Mouse (Mus musculus) neutrophil, adult 5-6 weeks (primary cell): ENCODE data around the gene P2ry2. TPM values are rescaled to one million over a fixed set of nuclear protein-coding genes. Genes with fewer than 3 reads are reported as not detected.

Experiments used
- ATAC-seq: fragments of 151-379, 151-347 bp; 2 replicates; pipeline ENCODE4 v1.8.0; 2017; ENCODE audit warnings: mild to moderate bottlenecking, moderate TSS enrichment; ENCODE audit not compliant: insufficient number of reproducible peaks, poor library complexity, low FRiP score, severe bottlenecking; ENCODE audit errors: extremely low read depth
- total RNA-seq: library from RNA; stranded (forward); fragments of 200-1000 nt; gene quantifications from 2 replicates; pipeline ENCODE4 v1.2.3, GENCODE M21; 2017

The P2ry2 gene
- 15.5 and 22.1 TPM in 2 replicates for total RNA-seq

DNA sequence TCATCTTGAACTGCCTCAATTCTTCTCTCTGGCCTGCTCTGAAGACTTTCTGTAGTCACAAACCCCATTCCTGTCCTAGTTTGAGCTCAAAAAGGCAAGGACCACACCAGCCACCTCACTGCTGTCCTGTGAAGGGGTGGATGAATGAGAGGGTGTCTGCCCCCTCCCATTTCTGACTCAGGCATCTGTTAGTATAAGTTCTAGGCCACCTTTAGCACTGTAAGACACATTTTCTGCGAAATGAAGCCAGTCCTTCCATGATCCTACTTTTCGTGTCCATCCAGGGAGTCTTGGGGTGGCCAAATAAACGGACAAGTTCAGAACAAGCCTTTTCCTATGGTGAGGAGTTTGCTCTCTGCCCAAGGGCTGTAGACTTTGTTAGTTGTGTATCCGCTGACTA lies at the start of gene P2ry2:
P2ry2 (minus strand) TSS at position 326 of the 400 bp plus-strand sequence.
- no peak for ATAC-seq

DNA sequence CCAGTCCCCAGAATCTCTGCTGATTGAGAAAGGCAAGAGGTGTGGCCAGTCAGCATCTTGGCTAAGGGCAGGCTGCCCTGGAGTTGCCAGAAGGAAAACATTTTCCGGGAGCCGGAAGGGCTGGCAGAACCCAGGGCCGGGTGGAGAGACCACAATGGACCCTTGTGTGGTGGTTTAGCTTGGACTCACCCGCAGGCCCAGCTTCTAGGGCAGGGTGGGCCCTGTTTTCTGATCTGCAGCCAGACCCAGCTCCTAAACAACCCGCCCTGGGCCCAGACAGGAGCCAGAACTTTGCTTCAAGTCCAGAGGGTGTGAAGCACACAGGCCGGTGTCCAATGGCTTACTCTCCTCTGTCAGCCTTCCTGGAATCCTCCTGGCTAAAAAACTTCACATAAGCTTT lies 49.6 kb upstream of the P2ry2 start:
- ATAC-seq = no peak

DNA sequence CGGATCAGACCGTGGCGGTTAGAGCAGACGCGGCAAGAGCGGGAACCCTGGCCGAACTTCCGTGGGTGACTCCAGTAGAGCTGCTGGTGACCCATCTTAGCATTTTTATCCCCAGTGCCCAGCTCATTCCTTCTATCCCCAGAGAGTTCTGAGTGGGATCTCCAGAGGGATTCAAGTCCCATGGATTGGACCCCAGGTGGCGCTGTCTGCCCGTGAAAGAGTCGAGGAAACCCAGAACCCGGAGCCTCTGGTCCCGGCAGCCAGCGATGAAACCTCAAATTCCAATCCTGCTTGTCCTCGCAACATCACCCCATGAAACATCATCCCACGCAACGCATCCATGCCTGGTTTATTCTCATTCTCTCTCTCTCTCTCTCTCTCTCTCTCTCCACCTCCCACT lies 48.7 kb upstream of the P2ry2 start:
- no peak for ATAC-seq

DNA sequence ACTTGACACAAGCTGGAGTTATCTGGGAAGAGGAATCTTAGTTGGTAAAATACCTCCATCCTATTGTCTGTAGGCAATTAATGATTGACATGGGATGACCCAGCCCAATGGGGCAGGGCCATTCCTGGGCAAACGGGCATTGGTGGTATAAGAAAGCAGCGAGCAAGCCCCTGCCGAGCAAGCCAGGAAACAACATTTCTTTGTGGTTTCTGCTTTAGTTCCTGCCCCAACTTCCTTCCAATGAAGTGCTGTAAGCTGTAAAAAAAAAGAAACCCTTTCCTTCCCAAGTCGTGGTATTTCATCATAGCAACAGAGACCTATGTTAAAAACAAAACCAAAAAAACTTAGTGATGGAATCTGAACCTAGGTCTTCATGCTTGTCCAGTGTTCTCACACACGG lies 47.8 kb upstream of the P2ry2 start:
- ATAC-seq = peak; percentile 35; the same call in 1 of the 2 replicates

DNA sequence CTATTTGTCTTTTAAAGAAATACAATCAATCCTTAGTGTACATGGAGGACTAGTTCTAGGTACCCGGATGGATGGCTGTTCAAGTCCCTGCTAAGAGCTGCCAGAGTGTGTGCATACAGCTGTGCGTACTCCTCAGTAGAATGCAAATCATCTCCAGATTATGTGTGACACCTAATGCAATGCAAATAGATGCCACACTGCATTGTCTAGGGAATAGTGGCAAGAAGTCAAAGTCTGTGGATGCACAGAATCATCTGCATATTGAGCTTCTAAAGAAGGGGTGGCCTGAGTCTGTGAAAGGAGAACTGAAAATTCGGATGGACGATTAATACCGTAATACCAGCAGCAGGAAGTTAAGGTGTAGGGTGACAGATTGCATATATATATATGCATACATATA lies 46.5 kb upstream of the P2ry2 start:
- ATAC-seq = peak; percentile 82

DNA sequence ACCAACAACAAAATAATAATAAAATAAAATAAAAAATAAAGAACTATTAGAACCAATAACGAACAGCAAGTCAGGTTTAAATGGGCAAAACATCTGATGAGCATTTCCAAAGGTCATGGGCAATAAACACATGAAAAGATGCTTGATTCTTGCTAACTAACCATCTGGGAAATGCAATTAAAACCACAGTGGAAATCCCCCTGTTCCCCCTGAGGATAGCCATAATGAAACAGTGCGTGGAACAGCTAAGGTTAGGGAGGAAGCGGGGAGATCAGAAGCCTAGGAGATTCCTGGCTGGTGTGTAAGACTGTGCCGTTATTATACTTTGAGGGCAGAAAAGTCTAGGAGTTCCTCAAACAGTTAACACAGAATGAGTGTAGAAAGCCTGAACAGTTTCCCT lies 44.6 kb upstream of the P2ry2 start:
- ATAC-seq = no peak

DNA sequence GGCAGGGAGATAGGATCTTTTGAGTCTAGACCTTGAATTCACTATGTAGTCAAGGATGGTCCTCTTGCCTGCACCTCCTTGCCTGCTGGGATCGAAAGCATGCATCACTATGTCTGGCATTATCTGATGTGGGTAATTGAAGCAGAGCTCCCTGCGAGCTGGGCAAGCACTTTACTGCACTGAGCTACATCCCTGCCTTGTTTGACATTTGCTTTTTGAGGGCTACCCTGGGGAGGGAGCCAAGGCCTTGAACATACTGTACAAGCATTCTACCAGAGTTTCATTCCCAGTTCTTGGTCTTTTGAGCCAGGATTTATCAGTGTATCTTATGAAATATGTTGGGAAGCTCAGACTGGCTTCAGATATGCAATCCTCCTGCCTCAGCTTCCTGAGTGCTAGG lies 40.5 kb upstream of the P2ry2 start:
- no peak for ATAC-seq

DNA sequence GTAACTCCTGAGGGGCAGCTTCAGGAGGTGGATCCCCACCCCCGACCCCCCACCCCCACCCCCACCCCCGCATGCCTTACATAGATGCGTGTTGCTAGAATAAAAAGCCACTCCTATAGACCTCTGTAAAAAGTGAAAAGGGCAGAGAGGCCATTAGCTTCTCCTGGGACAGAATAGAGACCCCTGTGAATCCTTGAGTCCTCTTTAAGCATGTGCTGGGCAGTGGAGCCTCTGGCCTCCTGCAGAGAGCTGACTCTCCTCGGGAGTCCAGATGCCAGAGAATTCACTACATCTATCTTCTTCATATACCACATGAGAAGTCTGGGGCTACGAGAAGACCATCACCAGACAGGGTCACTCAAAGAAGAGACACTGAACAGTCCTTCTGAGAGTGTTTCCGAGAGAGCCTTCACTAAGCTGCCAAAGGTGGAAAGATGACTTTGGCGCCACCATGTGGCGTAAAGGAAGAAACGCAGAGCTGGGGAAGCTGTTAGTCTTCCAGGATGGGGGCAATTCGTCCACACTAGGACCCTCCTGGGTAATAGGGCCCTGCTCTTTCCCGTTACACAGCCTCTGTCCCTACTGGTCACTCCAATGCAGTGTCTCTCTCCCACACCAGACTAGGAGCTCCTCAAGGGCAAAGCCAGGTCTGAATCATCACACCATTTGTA lies 39.0 kb upstream of the P2ry2 start:
- peak; percentile 76 for ATAC-seq

DNA sequence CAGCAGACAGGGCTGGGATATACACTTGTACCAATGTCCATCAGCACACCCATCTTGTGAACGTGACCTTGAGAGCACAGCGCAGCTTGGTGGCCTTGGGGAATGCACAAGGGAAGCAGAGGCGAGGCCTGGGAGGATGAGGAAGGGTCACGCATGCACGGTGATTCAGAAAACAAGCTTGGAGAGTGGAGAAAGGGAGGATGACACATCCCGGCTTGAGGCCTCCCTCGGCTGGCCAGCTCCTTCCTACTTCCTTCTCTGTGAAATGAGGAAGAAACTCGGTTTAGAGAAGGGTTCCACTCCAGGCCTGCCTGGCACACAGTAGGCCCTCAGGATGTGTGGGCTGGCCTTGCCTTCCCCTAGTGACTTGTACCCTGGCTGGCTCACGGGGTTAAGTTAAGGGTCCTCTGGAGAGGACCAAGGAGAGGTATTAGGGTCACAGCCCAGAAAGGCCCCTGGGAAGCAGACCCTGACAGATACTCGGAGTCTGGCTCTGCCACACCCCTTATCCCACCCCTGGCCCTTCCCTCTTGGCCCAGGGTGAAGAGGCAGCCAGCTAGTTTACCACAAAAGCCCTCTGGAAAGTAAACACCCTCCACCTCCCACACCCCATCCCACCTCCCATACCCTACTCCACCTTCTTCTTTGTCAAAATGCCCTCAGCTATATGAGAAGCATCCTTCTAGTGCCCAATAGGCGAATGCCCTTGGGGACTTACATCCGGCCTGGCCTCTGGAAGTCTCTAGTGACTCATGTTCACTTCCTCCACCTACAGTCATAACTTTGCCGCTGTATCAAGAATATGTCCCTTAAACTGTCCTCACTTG lies 38.3 kb upstream of the P2ry2 start:
- ATAC-seq = peak; percentile 59

DNA sequence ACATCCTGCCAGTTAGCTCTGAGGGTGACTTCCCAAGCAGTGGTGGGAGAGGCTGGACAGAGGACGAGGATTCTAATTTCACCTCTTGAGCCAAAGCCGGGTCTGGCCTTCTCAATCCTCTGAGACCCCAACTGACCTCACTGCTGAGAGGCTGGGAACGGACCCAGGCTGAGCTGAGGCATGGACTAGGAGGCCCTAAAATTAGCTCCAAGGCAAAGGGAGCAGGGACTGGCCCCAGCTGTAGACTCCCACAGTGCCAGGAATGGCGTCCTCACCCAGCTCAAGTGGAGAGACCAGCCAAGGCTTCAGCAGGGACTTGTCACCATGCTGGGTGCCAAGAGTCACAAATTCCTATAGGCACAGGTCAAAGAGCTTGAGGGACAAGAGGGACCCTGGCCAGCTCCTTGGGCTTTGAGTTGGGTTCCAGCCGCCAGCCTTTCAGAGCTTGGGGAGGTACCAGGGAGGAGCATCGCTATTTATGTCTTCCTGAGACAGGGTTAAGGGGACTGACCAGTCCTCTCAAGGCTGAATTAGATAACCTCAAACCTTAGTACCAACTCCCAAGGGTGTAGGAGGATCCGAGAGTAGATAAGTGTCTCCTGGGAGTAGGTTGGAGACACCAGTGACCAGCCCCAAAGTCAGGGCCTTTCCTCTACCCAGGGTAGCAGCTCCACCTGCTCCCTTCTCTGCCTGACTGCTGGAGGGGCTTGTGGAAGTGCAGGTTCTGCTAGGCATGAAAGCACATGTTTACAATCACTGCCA lies 36.8 kb upstream of the P2ry2 start:
- no peak for ATAC-seq

DNA sequence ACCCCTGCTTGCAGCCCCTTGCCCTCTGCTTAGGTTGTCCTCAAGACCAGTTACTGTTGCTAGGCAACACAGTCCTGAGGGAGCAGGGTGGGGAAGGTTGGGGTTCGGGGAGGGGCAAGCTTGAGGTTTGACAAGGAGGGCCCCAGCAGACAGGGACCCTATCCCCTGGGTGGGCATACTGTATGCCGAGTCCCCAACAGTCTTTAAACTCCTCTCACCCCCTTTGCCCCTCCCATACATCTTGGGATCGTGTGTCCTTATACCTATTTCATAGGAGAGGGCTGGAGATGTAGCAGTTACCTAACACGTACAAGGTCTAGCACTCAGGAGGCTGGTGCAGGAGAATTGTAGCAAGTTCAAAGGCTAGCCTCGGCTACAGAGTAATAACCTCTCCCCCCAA lies 35.6 kb upstream of the P2ry2 start:
- no peak for ATAC-seq

DNA sequence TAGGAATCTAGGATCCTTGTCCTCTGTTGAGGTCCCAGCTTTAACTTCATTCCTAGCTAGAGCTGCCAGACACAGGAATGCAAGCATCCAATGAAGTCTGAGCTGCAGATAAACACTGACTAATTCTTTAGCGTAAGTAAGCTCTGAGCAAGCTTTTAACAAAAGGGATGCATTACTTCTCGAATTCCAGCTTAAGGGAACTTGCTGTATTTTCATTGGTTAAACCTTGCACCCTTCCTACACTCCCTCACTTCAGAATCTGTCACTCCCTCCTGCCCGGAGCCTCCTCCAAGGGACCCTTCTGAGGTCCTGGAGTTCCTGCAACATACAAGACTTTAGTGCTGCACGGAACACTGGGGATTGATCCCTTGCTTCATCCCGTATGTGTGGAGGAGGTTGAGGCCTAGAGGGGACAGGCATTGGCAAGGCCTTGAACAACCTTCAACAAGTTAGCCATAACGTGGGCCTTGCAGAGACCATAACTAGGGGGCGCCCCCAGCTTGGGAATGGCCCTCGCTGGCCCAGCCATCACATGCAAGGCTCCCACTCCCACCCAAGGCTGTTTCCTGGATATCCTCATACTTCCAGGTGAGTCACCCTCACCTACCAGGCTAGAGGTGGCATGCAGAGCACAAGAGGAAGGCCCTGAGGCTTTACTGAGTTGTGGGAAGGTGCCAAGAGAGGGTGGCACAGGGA lies 31.3 kb upstream of the P2ry2 start:
- ATAC-seq = no peak

DNA sequence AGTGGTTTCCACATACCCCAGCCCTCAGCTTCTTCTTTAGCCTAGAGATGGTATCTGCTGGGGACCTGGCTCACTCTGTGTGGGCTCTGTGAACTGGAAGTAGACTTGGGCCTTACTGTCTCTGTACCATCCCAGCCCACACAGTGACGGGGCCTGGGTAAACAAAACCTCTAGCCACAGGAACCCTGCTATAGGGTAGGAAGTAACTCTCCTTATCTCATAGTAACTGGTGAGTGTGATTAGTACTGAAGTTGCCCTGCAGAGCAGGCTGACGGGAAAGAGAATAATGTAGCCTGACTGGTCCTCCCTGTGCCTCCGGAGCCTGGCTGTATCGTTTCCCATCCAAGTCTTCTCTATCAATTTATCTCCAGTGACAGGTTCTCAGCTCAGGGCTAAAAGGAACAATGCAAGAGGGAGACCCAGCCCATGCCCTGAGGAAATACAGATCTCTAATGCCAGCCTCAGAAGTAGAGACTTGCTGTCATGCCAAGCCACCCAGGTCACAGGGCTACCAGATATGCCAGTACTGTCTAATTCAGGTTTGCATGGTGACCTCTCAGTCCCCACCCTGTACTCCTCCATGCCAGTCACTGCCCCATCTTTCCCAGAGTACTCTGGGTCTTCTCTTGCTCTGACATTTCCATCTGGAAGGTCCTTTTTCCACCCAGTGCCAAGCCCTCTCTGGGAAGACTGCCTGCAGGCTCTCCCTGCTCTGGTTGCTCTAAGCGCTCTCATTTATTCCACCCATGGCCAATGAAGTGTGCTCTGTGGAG lies 29.5 kb upstream of the P2ry2 start:
- no peak for ATAC-seq

DNA sequence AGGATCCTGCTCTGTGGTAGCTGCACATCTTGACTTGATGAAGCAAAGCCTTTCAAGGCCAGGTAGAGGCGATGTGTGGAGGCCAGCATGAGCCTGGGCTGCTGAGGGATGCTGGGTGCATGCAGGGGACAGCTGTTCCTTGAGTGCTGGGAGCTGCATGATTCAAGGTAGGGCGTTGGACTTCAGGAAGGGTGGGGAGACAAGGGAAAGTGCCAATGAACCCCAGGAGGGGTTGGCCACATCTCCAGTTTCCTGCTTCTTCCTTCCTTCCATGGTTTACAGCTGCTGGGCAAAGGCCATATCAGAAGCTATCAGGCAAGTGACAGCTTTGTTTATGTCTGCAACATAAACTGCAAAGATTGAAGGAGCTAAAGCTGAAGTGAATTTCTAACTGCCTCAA lies 28.9 kb upstream of the P2ry2 start:
- ATAC-seq = no peak

DNA sequence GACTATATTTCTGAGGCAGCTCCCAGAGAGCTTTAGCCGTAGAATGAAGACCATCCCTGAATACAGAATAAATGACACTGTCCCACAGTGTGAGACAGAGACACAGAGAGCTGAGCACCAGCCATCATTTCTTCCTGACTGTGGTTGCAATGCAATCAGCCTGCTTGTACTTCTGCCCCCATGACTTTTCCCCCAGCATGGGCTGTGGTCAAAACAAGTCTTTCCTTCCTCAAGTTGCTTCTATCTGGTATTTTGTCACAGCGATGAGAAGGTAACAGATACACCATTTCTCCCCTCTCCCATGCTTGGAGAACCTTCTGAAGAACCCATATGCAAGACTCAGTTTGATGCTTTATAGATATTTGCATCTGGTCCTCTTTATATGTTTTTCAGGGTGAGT lies 20.7 kb upstream of the P2ry2 start:
- ATAC-seq = no peak

DNA sequence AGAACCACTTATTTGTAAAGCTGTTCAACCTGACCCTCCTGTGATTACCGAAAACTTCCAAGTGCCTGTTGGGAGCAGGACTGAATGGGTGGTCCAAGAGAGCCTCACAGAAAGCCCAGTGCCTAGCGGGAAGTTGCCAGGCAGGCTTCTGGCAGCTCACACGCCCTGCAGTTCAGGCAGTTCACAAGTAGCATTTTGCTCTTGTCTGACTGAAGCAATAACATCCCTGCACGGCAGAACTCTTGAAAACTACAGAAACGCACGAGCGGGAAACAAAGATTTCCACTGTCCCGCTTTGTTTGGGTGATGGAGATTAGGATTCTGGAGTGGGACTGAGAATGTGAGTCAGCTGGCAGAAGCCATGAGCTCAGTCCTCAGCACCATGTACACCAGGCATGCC lies 18.6 kb upstream of the P2ry2 start:
- no peak for ATAC-seq

DNA sequence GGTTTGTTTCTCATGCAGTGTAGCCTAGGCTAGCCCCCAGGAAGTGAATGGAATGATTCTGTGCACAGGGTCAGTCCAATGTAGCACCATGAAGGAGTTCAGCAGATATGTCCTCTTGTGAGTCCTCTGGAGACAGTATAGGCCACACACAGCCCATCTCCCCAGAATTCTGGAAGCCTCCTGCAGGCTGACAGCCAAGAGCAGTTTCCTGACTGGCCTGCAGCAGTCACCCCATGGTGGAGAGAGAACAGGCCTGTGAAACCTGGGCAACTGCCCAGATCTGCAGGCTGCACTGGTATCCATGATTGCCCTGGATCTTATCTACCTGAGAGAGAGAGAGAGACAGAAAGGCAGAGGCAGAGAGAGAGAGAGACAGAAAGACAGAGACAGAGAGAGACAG lies 18.1 kb upstream of the P2ry2 start:
- ATAC-seq = no peak

DNA sequence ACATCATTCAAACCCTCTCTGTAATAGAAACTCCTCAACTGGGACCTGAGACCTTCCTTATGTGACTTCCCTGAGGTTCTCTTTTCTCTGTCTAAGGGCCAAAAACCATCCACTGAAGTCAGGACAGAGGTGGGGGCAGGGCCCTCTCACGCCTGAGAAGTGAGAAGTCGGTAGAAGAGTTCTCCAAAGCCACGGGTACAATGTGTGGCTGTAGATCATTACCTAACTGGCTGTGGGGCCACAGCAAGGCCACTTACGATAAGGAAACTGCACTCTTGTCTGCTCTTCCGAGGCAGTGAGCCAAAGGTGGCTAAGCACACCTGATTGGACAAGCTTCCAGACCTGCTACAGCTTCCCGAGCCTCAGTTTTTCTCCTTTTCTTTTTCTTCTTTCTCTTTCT lies 16.8 kb upstream of the P2ry2 start:
- ATAC-seq = peak; percentile 49

DNA sequence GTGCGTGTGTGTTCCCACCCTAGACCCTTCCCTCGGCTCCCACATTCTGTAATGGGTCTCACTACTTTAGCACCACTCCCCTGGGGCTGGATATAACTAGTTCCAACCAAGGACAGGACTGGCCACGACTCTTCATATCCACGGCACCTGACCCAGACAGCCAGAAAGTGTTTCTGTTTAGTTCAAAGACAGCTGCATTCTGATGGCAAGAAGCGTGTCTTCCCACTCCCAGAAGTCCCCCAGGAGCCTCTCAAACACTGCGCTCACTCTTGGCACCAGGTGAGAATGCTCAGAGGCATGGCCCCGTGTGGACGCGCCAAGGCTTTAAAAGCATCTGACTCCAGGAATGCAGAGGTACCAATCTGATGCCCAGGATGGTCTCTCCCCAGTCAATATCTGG lies 16.3 kb upstream of the P2ry2 start:
- no peak for ATAC-seq
